Mouse (Mus musculus) neural tube, postnatal 0 days (tissue): Measurements from ENCODE around the gene Bsnd. TPM values are rescaled to one million over a fixed set of nuclear protein-coding genes. Genes with fewer than 3 reads are reported as not detected.

ENCODE experiments used
- polyA plus RNA-seq: library from polyadenylated mRNA; unstranded; fragments of >200 nt; fragmentation: Nextera tagmentation; extraction: Ambion mirVana; gene quantifications from 2 replicates; pipeline ENCODE4 v1.2.1, GENCODE M21; 2015

The Bsnd gene
- not detected in 2 replicates for polyA plus RNA-seq

DNA sequence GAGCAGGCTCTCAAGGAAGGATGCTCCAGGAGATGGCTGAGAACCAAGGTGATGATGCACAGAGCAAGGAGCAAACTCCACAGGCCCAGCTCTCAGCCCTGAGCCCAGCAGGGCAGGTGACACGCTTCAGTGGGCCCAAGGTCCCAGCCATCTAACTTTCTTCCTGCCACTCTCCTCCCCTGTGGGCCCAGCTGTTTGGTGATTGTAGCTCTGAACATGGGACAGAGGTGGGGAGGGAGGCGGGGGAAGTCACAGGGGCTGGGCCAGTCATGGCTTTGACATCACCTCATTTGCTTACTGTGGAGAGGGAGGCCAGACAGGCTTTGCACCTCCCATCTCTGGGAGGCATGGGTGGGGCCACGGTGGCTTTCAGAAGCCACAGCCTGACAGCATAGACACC lies at the start of gene Bsnd:
Bsnd (minus strand) TSS at position 168 of the 400 bp plus-strand sequence.

Other genes starting within 250 kb of the Bsnd start
- 11.3 and 13.7 TPM in 2 replicates for gene Usp24, start 176.1 kb downstream of the Bsnd start, polyA plus RNA-seq
- gene Pcsk9, start 28.0 kb downstream of the Bsnd start, polyA plus RNA-seq, result 1.5 TPM in 2 replicates
- gene Dhcr24, start 68.8 kb upstream of the Bsnd start, polyA plus RNA-seq, result 10.4 and 10.7 TPM in 2 replicates
- not detected in 2 replicates for gene Lexm, start 125.0 kb upstream of the Bsnd start, polyA plus RNA-seq
- gene Ttc22, start 130.1 kb upstream of the Bsnd start, polyA plus RNA-seq, result 1.0 and 1.5 TPM in 2 replicates
- 6.8 and 7.1 TPM in 2 replicates for gene Pars2, start 158.8 kb upstream of the Bsnd start, polyA plus RNA-seq
- gene Ttc4, start 186.7 kb upstream of the Bsnd start, polyA plus RNA-seq, result 84.3 and 104 TPM in 2 replicates
- 0.43 and 0.52 TPM in 2 replicates for gene Mroh7, start 238.6 kb upstream of the Bsnd start, polyA plus RNA-seq
- gene Fam151a, start 241.6 kb upstream of the Bsnd start, polyA plus RNA-seq, result 0.19 TPM in 1 of 2 replicates, not detected in the other